Mouse (Mus musculus) liver, embryonic 14.5 days (tissue): ENCODE data around the gene Ltb4r2.
A peak's percentile ranks its signal among the peaks of the same experiment; 100 is the strongest.

ENCODE experiments used
- CTCF ChIP-seq: IDR thresholded peaks from 2 replicates; pipeline ENCODE4 v1.5.1; 2016; ENCODE audit warnings: antibody characterized with exemption, low read depth, control low read depth
- EP300 ChIP-seq: IDR thresholded peaks from 2 replicates; pipeline ENCODE4 v1.6.1; 2016; ENCODE audit warnings: antibody characterized with exemption, low read depth

DNA sequence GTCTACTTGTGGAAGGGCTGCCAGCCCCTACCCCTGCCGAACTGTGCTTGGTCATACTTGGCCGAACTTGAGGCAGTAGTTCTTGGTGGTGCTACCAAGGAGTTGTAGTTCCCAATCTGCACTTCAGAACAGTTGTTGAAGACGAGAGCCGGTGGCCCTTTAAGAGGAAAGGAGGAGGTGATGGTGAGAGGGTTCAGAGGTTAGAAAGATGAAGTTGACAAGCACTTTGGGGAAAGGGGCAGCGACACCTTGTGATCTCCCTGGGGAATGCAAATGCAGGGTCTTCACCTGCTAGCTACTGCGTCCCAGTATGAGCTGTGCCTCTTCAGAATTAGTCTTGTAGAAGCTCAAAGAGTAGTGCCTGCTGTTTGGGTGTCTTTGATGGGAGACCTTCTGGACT is 24.0 kb downstream of the Ltb4r2 start:
- TF ChIP-seq CTCF (peak; percentile 49), EP300 (no peak)
